Mouse (Mus musculus): ENCODE measurements around the gene Ddx39b. TPM values are rescaled to one million over a fixed set of nuclear protein-coding genes. Genes with fewer than 3 reads are reported as not detected.
"Not testable (repeated sequence)": the region's sequence is repeated elsewhere in the genome, so short reads cannot be mapped to it uniquely, and the experiment has no call there.

Ddx39b gene
- polyA plus RNA-seq, 1 experiment from 2014 or later, result 376 TPM

DNA sequence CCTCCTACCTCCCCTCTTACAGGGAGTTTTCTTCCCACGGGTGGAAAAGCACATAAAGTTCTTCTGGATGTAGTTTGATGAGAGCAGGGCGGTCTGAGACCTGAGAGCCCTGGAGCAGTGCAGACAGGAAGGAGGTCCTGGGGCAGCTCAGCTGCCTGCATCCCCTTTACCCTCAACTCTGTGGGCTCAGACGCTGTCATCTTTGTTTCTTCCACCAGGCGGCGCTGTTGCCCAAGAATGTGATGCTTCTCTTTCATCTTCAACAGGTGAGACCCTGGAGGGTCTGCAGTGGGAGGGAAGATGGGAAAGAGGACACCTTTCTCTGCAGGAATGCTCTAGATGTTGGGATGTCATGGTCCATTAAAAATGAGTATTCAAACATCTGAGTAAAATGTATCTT lies 54.2 kb downstream of the Ddx39b start:
- H3K9ac ChIP-seq (ENCODE audit: low read depth, low read length); H3K9me3 ChIP-seq (ENCODE audit: control insufficient read depth, low read length); H3K27ac ChIP-seq (ENCODE audit: low read length); H3K4me1 ChIP-seq (ENCODE audit: control insufficient read depth, insufficient read depth, low read length); H3K4me2 ChIP-seq (ENCODE audit: low read depth, low read length); H3K36me3 ChIP-seq (ENCODE audit: control insufficient read depth, insufficient read depth, low read length); ATAC-seq; H3K27me3 ChIP-seq (replicated peaks; ENCODE audit: control insufficient read depth, insufficient read depth, low read length); H3K4me3 ChIP-seq (ENCODE audit: low read length): not testable (repeated sequence)
- 2% methylated on average over 5 of the region's 5 CpGs for WGBS

DNA sequence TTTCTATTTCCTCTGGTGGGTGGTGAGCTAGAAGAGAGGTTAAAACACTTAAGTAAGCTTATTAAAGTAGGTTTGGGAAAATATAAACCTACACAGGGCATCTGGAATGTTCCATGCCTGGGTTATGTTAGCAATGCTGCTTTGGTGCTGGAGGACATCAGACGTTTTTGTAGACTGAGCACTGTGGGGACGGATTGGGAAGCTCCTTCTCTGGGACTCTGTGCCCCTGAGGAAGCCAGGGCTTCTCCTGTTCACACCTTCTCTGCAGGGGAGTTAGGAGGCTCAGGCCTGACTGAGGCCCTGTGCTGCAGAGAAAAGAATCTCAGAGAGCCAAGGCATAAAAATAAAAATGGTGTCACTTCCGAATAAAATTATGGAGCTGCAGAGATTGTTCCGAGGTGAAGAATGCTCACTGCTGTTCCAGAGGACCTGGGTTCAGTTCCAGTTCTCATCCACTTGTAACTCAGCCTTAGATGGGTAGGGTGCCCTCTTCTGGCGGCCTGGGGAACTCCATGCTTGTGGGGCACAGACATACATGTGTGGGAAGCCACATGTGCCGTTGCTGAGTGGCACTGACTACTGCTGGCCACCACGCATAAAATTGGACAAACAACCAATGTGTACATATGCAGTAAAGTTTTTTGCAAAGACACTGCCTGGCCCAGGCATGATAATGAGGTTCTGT lies 58.9 kb downstream of the Ddx39b start:
- not testable (repeated sequence) for H3K9me3 ChIP-seq (ENCODE audit: control insufficient read depth, low read length); H3K27me3 ChIP-seq (replicated peaks; ENCODE audit: control insufficient read depth, insufficient read depth, low read length); ATAC-seq; H3K4me3 ChIP-seq (ENCODE audit: low read length); H3K9ac ChIP-seq (ENCODE audit: low read depth, low read length); H3K4me1 ChIP-seq (ENCODE audit: control insufficient read depth, insufficient read depth, low read length); H3K36me3 ChIP-seq (ENCODE audit: control insufficient read depth, insufficient read depth, low read length); H3K4me2 ChIP-seq (ENCODE audit: low read depth, low read length); H3K27ac ChIP-seq (ENCODE audit: low read length)
- 84% methylated on average over 7 of the region's 7 CpGs for WGBS

DNA sequence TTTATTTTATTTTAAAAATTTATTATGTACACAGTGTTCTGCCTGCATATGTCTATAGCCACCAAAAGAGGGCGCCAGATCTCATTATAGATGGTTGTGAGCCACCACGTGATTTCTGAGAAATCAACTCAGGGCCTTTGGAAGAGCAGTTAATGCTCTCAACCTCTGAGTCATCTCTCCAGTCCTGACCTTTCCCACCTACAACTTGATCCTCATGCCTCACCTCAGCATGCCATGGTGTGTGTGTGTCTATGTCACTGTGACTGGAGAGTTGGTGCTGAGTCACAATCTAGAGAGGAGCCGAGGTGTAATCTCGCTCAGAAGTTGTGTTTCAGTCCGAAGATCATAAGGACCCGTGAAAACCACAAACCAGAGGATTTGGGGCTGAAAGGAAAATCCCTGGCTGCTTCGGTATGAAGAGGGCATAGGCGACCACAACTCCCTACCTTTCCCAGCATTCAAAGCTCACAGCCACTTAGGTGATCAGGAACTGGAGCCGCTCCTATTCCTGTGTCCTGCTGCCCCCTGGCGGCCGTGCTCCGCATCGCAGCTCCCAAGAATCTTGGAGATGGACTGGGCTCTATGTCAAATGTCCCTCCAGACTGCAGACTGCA lies 60.2 kb downstream of the Ddx39b start:
- Histone ChIP-seq H3K4me3 (ENCODE audit: low read length) (no peak overlapping the region), H3K9ac (ENCODE audit: low read depth, low read length) (no peak overlapping the region), H3K36me3 (ENCODE audit: control insufficient read depth, insufficient read depth, low read length) (no peaks in the 10 kb centered on the region), H3K4me1 (ENCODE audit: control insufficient read depth, insufficient read depth, low read length) (no peaks in the 10 kb centered on the region), H3K27ac (ENCODE audit: low read length) (no peak overlapping the region), H3K9me3 (ENCODE audit: control insufficient read depth, low read length) (no peaks in the 10 kb centered on the region), H3K27me3 (replicated peaks; ENCODE audit: control insufficient read depth, insufficient read depth, low read length) (no peaks in the 10 kb centered on the region), H3K4me2 (ENCODE audit: low read depth, low read length) (no peak overlapping the region)
- ATAC-seq, result 0 out of 2 replicates have a peak, but pooled peaks have one; percentile 40
- WGBS, result 28% methylated on average over 13 of the region's 13 CpGs

DNA sequence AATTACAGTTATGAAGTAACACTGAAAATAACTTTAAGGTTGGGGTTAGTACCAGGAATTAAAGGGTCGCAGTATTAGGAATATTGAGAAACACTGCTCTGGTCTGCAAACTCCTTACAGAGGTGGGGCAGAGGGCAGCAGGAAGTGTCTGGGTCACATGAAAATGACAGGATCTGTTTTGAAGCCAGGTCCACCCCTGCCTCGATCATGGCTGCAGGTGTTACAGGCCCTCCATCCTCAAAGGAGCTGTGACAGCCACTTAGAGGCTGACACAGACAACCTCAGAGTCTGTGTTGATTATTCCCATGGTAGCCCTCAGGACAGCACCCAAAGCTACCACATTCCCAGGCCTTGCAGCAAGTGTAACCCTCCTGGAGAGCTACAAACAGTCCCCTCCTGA lies 61.7 kb downstream of the Ddx39b start:
- H3K4me3 ChIP-seq (ENCODE audit: low read length), result no peak overlapping the region
- H3K4me2 ChIP-seq (ENCODE audit: low read depth, low read length), result no peak overlapping the region
- ATAC-seq, result no peak
- 84% methylated on average over 2 of the region's 2 CpGs for WGBS
- no peaks in the 10 kb centered on the region for H3K27me3 ChIP-seq (replicated peaks; ENCODE audit: control insufficient read depth, insufficient read depth, low read length)
- H3K9me3 ChIP-seq (ENCODE audit: control insufficient read depth, low read length), result no peaks in the 10 kb centered on the region
- H3K9ac ChIP-seq (ENCODE audit: low read depth, low read length), result no peak overlapping the region
- H3K4me1 ChIP-seq (ENCODE audit: control insufficient read depth, insufficient read depth, low read length), result no peaks in the 10 kb centered on the region
- no peak overlapping the region for H3K27ac ChIP-seq (ENCODE audit: low read length)
- no peaks in the 10 kb centered on the region for H3K36me3 ChIP-seq (ENCODE audit: control insufficient read depth, insufficient read depth, low read length)

Small RNA genes within 50 kb of the gene (microRNA-seq; reads per million reads assigned to microRNA genes)
- gene Mir6973a (not detected), gene Mir6974 (not detected), gene Mir6975 (2.3 reads per million, percentile 2 among the genes with 10 or more reads in this experiment), gene Mir8094 (0.68 reads per million)

Other genes starting within 250 kb of the Ddx39b start
- gene Vars, start 240.8 kb upstream of the Ddx39b start, polyA plus RNA-seq (2015; fragmentation: Nextera tagmentation; extraction: Ambion mirVana), result 112 and 119 TPM in 2 replicates
- 0.18 and 0.27 TPM in 2 replicates for gene Vwa7, start 225.2 kb upstream of the Ddx39b start, polyA plus RNA-seq (2015; fragmentation: Nextera tagmentation; extraction: Ambion mirVana)
- 11.3 TPM in 2 replicates for gene Sapcd1, start 213.7 kb upstream of the Ddx39b start, polyA plus RNA-seq (2015; fragmentation: Nextera tagmentation; extraction: Ambion mirVana)
- gene Msh5, start 195.0 kb upstream of the Ddx39b start, polyA plus RNA-seq (2015; fragmentation: Nextera tagmentation; extraction: Ambion mirVana), result 3.6 and 4.4 TPM in 2 replicates
- gene Clic1, start 191.8 kb upstream of the Ddx39b start, polyA plus RNA-seq (2015; fragmentation: Nextera tagmentation; extraction: Ambion mirVana), result 405 and 416 TPM in 2 replicates
- 146 and 170 TPM in 2 replicates for gene Ddah2, start 182.7 kb upstream of the Ddx39b start, polyA plus RNA-seq (2015; fragmentation: Nextera tagmentation; extraction: Ambion mirVana)
- gene Ly6g6c, start 176.4 kb upstream of the Ddx39b start, polyA plus RNA-seq (2015; fragmentation: Nextera tagmentation; extraction: Ambion mirVana), result 0.24 TPM in 1 of 2 replicates, not detected in the other
- gene Mpig6b, start 175.6 kb upstream of the Ddx39b start, polyA plus RNA-seq (2015; fragmentation: Nextera tagmentation; extraction: Ambion mirVana), result 0.37 and 0.40 TPM in 2 replicates
- gene Ly6g6e, start 164.8 kb upstream of the Ddx39b start, polyA plus RNA-seq (2015; fragmentation: Nextera tagmentation; extraction: Ambion mirVana), result 3.4 and 3.8 TPM in 2 replicates
- 4.3 and 5.6 TPM in 2 replicates for gene Ly6g6d, start 163.7 kb upstream of the Ddx39b start, polyA plus RNA-seq (2015; fragmentation: Nextera tagmentation; extraction: Ambion mirVana)
- gene Ly6g6f, start 156.1 kb upstream of the Ddx39b start, polyA plus RNA-seq (2015; fragmentation: Nextera tagmentation; extraction: Ambion mirVana), result 0.16 and 0.23 TPM in 2 replicates
- 107 and 108 TPM in 2 replicates for gene Abhd16a, start 152.5 kb upstream of the Ddx39b start, polyA plus RNA-seq (2015; fragmentation: Nextera tagmentation; extraction: Ambion mirVana)
- gene Ly6g5c, start 133.5 kb upstream of the Ddx39b start, polyA plus RNA-seq (2015; fragmentation: Nextera tagmentation; extraction: Ambion mirVana), result not detected in 2 replicates
- 0.56 and 0.66 TPM in 2 replicates for gene Ly6g5b, start 126.3 kb upstream of the Ddx39b start, polyA plus RNA-seq (2015; fragmentation: Nextera tagmentation; extraction: Ambion mirVana)
- gene Gpank1, start 120.3 kb upstream of the Ddx39b start, polyA plus RNA-seq (2015; fragmentation: Nextera tagmentation; extraction: Ambion mirVana), result 16.8 and 21.3 TPM in 2 replicates
- gene Csnk2b, start 119.7 kb upstream of the Ddx39b start, polyA plus RNA-seq (2015; fragmentation: Nextera tagmentation; extraction: Ambion mirVana), result 246 and 254 TPM in 2 replicates
- gene D17H6S53E, start 115.4 kb upstream of the Ddx39b start, polyA plus RNA-seq (2015; fragmentation: Nextera tagmentation; extraction: Ambion mirVana), result 15.4 and 18.3 TPM in 2 replicates
- gene Apom, start 109.7 kb upstream of the Ddx39b start, polyA plus RNA-seq (2015; fragmentation: Nextera tagmentation; extraction: Ambion mirVana), result 9.4 and 20.2 TPM in 2 replicates
- gene Bag6, start 106.6 kb upstream of the Ddx39b start, polyA plus RNA-seq (2015; fragmentation: Nextera tagmentation; extraction: Ambion mirVana), result 37.5 and 41.3 TPM in 2 replicates
- 103 TPM in 2 replicates for gene Prrc2a, start 76.8 kb upstream of the Ddx39b start, polyA plus RNA-seq (2015; fragmentation: Nextera tagmentation; extraction: Ambion mirVana)
- 17.4 and 19.4 TPM in 2 replicates for gene Aif1, start 65.7 kb upstream of the Ddx39b start, polyA plus RNA-seq (2015; fragmentation: Nextera tagmentation; extraction: Ambion mirVana)
- 16.9 and 17.1 TPM in 2 replicates for gene Lst1, start 53.3 kb upstream of the Ddx39b start, polyA plus RNA-seq (2015; fragmentation: Nextera tagmentation; extraction: Ambion mirVana)
- 4.4 and 4.7 TPM in 2 replicates for gene Ltb, start 47.3 kb upstream of the Ddx39b start, polyA plus RNA-seq (2015; fragmentation: Nextera tagmentation; extraction: Ambion mirVana)
- gene Tnf, start 39.7 kb upstream of the Ddx39b start, polyA plus RNA-seq (2015; fragmentation: Nextera tagmentation; extraction: Ambion mirVana), result 0.18 and 0.23 TPM in 2 replicates
- gene Lta, start 36.4 kb upstream of the Ddx39b start, polyA plus RNA-seq (2015; fragmentation: Nextera tagmentation; extraction: Ambion mirVana), result 0.99 and 1.2 TPM in 2 replicates
- 0.29 and 0.46 TPM in 2 replicates for gene Gm16181, start 20.9 kb upstream of the Ddx39b start, polyA plus RNA-seq (2015; fragmentation: Nextera tagmentation; extraction: Ambion mirVana)
- 4.7 and 4.8 TPM in 2 replicates for gene Atp6v1g2, start 8.1 kb upstream of the Ddx39b start, polyA plus RNA-seq (2015; fragmentation: Nextera tagmentation; extraction: Ambion mirVana)
- 8.9 and 9.2 TPM in 2 replicates for gene Nfkbil1, start 6.0 kb upstream of the Ddx39b start, polyA plus RNA-seq (2015; fragmentation: Nextera tagmentation; extraction: Ambion mirVana)
- 238 and 255 TPM in 2 replicates for gene H2-D1, start 21.0 kb downstream of the Ddx39b start, polyA plus RNA-seq (2015; fragmentation: Nextera tagmentation; extraction: Ambion mirVana)
- gene H2-Q1, start 78.7 kb downstream of the Ddx39b start, polyA plus RNA-seq (2015; fragmentation: Nextera tagmentation; extraction: Ambion mirVana), result 8.8 and 12.8 TPM in 2 replicates
- gene H2-Q2, start 100.5 kb downstream of the Ddx39b start, polyA plus RNA-seq (2015; fragmentation: Nextera tagmentation; extraction: Ambion mirVana), result 136 and 184 TPM in 2 replicates
- 4.8 and 5.1 TPM in 2 replicates for gene H2-Q4, start 137.9 kb downstream of the Ddx39b start, polyA plus RNA-seq (2015; fragmentation: Nextera tagmentation; extraction: Ambion mirVana)
- gene H2-Q6, start 183.1 kb downstream of the Ddx39b start, polyA plus RNA-seq (2015; fragmentation: Nextera tagmentation; extraction: Ambion mirVana), result 2.0 and 2.2 TPM in 2 replicates
- gene H2-Q7, start 197.4 kb downstream of the Ddx39b start, polyA plus RNA-seq (2015; fragmentation: Nextera tagmentation; extraction: Ambion mirVana), result 5.9 and 7.3 TPM in 2 replicates
- 80.2 and 93.1 TPM in 2 replicates for gene H2-Q10, start 228.3 kb downstream of the Ddx39b start, polyA plus RNA-seq (2015; fragmentation: Nextera tagmentation; extraction: Ambion mirVana)

All from intestine, embryonic 16.5 days (tissue).